Mouse (Mus musculus) stomach, embryonic 14.5 days (tissue): ENCODE measurements around the gene Trpv3. TPM values are rescaled to one million over a fixed set of nuclear protein-coding genes. Genes with fewer than 3 reads are reported as not detected.
"Not testable (repeated sequence)": the region's sequence is repeated elsewhere in the genome, so short reads cannot be mapped to it uniquely, and the experiment has no call there.

Source experiments
- ATAC-seq: fragments of 200-750 bp; cut with Nextera tagmentation; 2 replicates; pipeline ENCODE4 v1.8.0; 2017; ENCODE audit warnings: low read depth, moderate TSS enrichment; ENCODE audit not compliant: insufficient number of reproducible peaks, insufficient read depth, low FRiP score
- H3K27ac ChIP-seq: fragments of 300-500 bp; sonication (generic); 2 replicates; pipeline ENCODE4 v1.5.1; 2014; ENCODE audit warnings: mild to moderate bottlenecking, low read length, moderate library complexity, mixed read lengths
- H3K27me3 ChIP-seq: fragments of 300-500 bp; sonication (generic); 2 replicates; pipeline ENCODE4 v1.6.1; 2014; ENCODE audit warnings: low read length, control low read depth, mixed read lengths; ENCODE audit not compliant: control insufficient read depth, insufficient read depth
- H3K36me3 ChIP-seq: fragments of 300-500 bp; sonication (generic); 2 replicates; pipeline ENCODE4 v1.6.1; 2014; ENCODE audit warnings: mild to moderate bottlenecking, control low read depth, low read length, moderate library complexity, mixed read lengths; ENCODE audit not compliant: control insufficient read depth, insufficient read depth
- H3K4me1 ChIP-seq: fragments of 300-500 bp; sonication (generic); 2 replicates; pipeline ENCODE4 v1.6.1; 2014; ENCODE audit warnings: low read length, control low read depth, mixed read lengths; ENCODE audit not compliant: control insufficient read depth, insufficient read depth
- H3K4me2 ChIP-seq: fragments of 300-500 bp; sonication (generic); replicated peaks from 2 replicates; pipeline ENCODE4 v1.6.1; 2014; ENCODE audit warnings: low read depth, low read length, control low read depth
- H3K4me3 ChIP-seq: fragments of 300-500 bp; sonication (generic); 2 replicates; pipeline ENCODE4 v1.5.1; 2014; ENCODE audit warnings: low read depth, low read length, control low read depth
- H3K9ac ChIP-seq: fragments of 300-500 bp; sonication (generic); replicated peaks from 2 replicates; pipeline ENCODE4 v1.6.1; 2014; ENCODE audit warnings: low read depth, mild to moderate bottlenecking, control low read depth, low read length, moderate library complexity, mixed read lengths
- H3K9me3 ChIP-seq: fragments of 300-500 bp; sonication (generic); 2 replicates; pipeline ENCODE4 v1.6.1; 2016; ENCODE audit warnings: low read depth, low read length, control low read depth; ENCODE audit not compliant: control insufficient read depth
- WGBS: fragments of 180-500 bp; shearing (Covaris S2); extraction: QIAGEN DNeasy Blood & Tissue Kit; methylation state at CpG from one replicate; pipeline ENCODE4 v1.1.7; 2014; 5-methylcytosine and 5-hydroxymethylcytosine counted together
- polyA plus RNA-seq: library from polyadenylated mRNA; unstranded; fragments of >200 nt; fragmentation: Nextera tagmentation; extraction: Ambion mirVana; gene quantifications from 2 replicates; pipeline ENCODE4 v1.2.1, GENCODE M21; 2014

Trpv3 gene
- polyA plus RNA-seq, 1 experiment from 2014 or later: 0.12 TPM

DNA sequence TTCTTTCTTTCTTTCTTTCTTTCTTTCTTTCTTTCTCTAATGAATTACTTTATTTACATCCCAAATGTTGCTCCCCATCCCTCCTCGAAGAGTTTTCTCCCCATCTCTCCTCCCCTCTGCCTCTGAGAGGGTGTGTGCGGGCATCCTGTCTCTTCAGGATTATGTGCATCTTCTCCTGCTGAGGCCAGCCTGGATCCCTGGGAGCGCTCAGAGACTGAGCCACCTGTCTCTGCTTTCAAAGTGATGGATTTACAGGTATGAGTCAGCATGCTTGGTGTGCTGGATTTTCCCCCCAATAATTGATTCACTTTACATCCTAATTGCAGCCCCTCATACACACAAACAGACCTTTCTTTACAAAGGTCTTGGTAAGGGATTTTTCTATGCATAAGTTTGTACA lies 48.8 kb downstream of the Trpv3 start:
- Histone ChIP-seq H3K4me3 (no peak overlapping the region), H3K9ac (no peak overlapping the region), H3K27me3 (no peaks in the 10 kb centered on the region), H3K9me3 (no peaks in the 10 kb centered on the region), H3K4me1 (no peaks in the 10 kb centered on the region), H3K27ac (no peak overlapping the region), H3K4me2 (no peak overlapping the region), H3K36me3 (no peaks in the 10 kb centered on the region)
- no peak for ATAC-seq
- WGBS: 49% methylated on average over 3 of the region's 3 CpGs

GRCm38 (mm10) chr11:73318581-73318980 lies 51.4 kb downstream of the Trpv3 start:
- H3K4me1 ChIP-seq, H3K27ac ChIP-seq, H3K27me3 ChIP-seq, H3K36me3 ChIP-seq, H3K4me2 ChIP-seq, H3K9me3 ChIP-seq, H3K4me3 ChIP-seq, H3K9ac ChIP-seq, ATAC-seq: not testable (repeated sequence)
- WGBS: 65% methylated on average over 2 of the region's 2 CpGs

DNA sequence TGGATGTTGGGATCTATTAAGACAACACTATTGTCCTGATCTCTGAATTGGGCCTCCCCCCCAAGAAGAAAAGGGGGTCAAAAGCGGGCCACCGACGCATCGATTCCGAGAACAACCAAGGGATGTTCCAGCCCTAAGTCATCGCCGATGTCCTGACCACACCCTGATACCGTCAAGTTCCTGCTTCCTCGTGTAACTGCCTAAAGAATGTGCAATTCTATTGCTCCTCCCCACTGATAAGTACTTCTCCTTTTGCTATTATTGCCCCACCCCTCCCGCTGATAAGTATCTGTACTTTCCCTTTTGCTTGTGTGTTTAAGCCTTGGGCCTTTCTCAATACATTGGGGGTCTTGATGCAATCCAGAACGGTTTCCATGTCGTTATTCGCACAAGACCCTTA lies 53.9 kb downstream of the Trpv3 start:
- H3K27ac ChIP-seq, H3K9ac ChIP-seq, H3K4me1 ChIP-seq, H3K36me3 ChIP-seq, H3K27me3 ChIP-seq, ATAC-seq, H3K4me2 ChIP-seq, H3K9me3 ChIP-seq, H3K4me3 ChIP-seq: not testable (repeated sequence)
- WGBS: 91% methylated on average over 13 of the region's 13 CpGs

GRCm38 (mm10) chr11:73323906-73324830 lies 57.0 kb downstream of the Trpv3 start:
- Histone ChIP-seq H3K36me3 (no peaks in the 10 kb centered on the region), H3K4me2 (0 out of 2 replicates have a peak overlapping the region, but pooled peaks have one; percentile 8), H3K27ac (no peak overlapping the region), H3K9me3 (no peaks in the 10 kb centered on the region), H3K4me1 (0 out of 2 replicates have a peak, but pooled peaks cover 2% of the 10 kb centered on the region), H3K4me3 (no peak overlapping the region), H3K9ac (no peak overlapping the region), H3K27me3 (no peaks in the 10 kb centered on the region)
- no peak for ATAC-seq
- 61% methylated on average over 9 of the region's 9 CpGs for WGBS

DNA sequence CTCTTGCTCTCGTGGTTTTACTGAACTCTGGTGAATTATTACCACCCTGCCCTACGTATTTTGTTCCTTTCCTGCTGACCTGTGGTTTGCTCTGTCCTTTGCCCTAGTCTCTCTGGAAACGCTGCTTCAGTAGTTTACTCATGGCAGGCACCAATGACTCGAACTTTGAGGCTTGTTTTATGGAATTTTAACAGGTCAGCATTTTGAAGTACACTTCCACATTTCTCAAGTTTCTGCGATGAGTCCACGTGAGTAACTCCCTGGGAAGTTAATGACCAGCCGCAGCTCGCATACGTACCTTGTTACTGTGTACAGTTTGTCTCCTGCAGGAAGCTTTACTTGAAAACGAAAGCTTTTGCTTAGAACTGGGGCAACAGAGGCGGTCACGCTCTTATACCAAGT lies 59.3 kb downstream of the Trpv3 start:
- H3K4me3 ChIP-seq: no peak overlapping the region
- no peak for ATAC-seq

DNA sequence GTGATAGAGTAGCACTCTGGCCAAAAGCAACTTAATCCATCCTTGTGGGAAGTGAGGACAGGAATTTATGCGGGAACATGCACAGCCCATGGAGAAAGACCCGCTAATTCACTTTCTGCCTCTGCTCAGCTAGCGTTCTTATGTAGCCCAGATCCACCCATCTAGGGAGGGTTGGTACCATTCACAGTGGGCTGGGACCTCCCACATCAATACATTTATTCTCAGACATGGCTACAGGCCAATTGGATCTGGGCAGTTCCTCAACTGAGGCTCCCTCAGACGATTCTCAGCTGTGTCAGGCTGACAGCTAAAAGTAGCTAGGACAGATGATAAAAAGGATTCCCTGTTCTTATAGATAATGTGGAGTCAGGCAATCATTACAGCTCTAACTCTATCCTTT lies 60.2 kb downstream of the Trpv3 start:
- H3K4me2 ChIP-seq: no peak overlapping the region
- peak; percentile 56; the same call in 1 of the 2 replicates for ATAC-seq
- no peaks in the 10 kb centered on the region for H3K9me3 ChIP-seq

More for the DNA sequence above, 59.3 kb downstream of the Trpv3 start:
- Histone ChIP-seq H3K27me3 (no peaks in the 10 kb centered on the region), H3K4me2 (peak overlapping the region; percentile 17; the same call in 1 of the 2 replicates), H3K27ac (peak overlapping the region; percentile 39; the same call in 1 of the 2 replicates), H3K36me3 (no peaks in the 10 kb centered on the region), H3K9ac (no peak overlapping the region), H3K9me3 (no peaks in the 10 kb centered on the region), H3K4me1 (0 out of 2 replicates have a peak, but pooled peaks cover 2% of the 10 kb centered on the region)
- 27% methylated on average over 12 of the region's 12 CpGs for WGBS

DNA sequence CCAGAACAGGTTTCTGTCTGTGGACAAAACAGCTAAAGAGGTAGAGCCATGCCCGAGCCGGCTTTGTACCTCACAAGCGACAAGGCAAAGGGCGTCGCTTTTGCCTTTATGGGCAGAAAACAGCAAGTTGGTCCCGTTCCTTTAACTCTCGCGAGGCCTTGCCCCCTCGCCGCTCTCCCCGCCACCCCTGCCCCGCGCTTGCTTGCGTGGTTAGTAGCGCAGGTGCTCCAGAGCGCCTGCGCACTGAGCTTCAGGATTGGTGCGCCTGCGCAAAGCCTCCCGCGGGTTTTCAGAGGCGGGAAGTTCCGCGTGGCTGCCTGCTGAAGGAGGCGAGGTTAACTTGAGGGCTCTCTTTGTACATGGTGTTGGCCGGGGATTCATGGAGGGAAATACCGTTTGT lies 62.3 kb downstream of the Trpv3 start, which contains the start of the genes Aspa, Gm49340 and Spata22:
Aspa (minus strand) TSS at position 155 of the 400 bp plus-strand sequence.
Gm49340 (plus strand) TSS at position 300 of the 400 bp plus-strand sequence.
Spata22 (plus strand) TSS at position 300 of the 400 bp plus-strand sequence.
- no peak for ATAC-seq
- Histone ChIP-seq H3K36me3 (no peaks in the 10 kb centered on the region), H3K4me2 (no peak within 1 kb of the TSS), H3K27me3 (no peaks in the 10 kb centered on the region), H3K4me1 (0 out of 2 replicates have a peak, but pooled peaks cover 2% of the 10 kb centered on the region), H3K9ac (no peak within 1 kb of the TSS), H3K4me3 (no peak within 1 kb of the TSS), H3K9me3 (no peaks in the 10 kb centered on the region), H3K27ac (no peak within 1 kb of the TSS)
- WGBS: 79% methylated on average over 27 of the region's 27 CpGs

More for the DNA sequence above, 60.2 kb downstream of the Trpv3 start:
- H3K27me3 ChIP-seq: no peaks in the 10 kb centered on the region
- H3K4me3 ChIP-seq: no peak overlapping the region
- no peak overlapping the region for H3K9ac ChIP-seq
- H3K36me3 ChIP-seq: no peaks in the 10 kb centered on the region
- 36% methylated on average over 4 of the region's 4 CpGs for WGBS
- H3K27ac ChIP-seq: 0 out of 2 replicates have a peak overlapping the region, but pooled peaks have one; percentile 6
- 0 out of 2 replicates have a peak, but pooled peaks cover 2% of the 10 kb centered on the region for H3K4me1 ChIP-seq

GRCm38 (mm10) chr11:73333357-73333756 lies 66.2 kb downstream of the Trpv3 start:
- H3K4me2 ChIP-seq: no peak overlapping the region
- H3K9me3 ChIP-seq: no peaks in the 10 kb centered on the region
- H3K27ac ChIP-seq: no peak overlapping the region
- H3K9ac ChIP-seq: no peak overlapping the region
- ATAC-seq: no peak
- H3K4me1 ChIP-seq: no peaks in the 10 kb centered on the region
- no peak overlapping the region for H3K4me3 ChIP-seq
- no peaks in the 10 kb centered on the region for H3K27me3 ChIP-seq
- 74% methylated on average over 2 of the region's 2 CpGs for WGBS
- no peaks in the 10 kb centered on the region for H3K36me3 ChIP-seq
